Mouse (Mus musculus): ENCODE results near the gene Glb1l.

Glb1l gene

DNA sequence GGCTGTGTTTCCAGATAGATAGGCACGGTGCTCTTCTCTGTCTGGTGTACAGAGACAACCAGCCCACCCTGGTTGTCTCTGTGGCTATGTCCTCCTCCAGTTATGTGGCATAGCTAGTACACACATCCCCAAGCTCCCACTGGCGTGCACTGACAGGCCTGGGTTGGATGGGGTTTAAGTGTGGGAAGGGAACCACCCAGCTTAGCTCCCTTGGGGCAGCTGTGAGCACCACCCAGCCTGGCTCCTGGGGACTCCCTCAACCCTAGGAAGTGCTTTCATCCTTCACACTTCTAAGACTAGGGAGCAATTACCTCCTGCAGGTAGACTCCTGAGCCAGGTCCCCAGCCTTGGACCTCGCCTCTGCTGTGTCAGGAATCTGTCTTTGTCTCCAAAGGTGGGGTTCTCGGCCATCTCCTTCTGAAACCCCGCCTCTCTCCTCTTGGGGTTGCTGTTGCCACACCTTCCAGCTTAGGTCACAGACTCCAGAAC lies 21.1 kb upstream of the Glb1l start, which contains the start of gene A630095N17Rik:
TSS of gene A630095N17Rik (minus strand) at position 439 of the 489 bp plus-strand sequence.
- in situ Hi-C loops (cut with MboI) = no loop called here

DNA sequence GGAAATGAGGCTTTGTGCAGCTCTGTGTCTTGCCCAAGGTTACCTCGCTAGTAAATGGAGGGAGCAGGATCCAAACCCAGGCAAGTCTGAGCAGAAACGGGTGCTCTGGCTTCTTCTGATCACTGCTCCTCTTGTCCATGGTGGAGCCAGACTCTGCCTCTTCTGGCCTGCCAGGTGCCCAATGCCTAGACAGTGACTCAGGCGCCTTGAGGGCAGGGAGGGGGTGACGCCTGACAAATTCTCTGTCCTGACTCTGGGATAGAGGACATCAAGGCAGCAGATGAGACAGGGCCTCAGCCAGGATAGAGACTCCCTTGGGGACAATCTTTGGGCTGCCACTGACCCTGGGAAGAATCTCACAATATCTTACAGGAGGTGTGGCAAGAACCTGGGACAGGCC lies 20.6 kb upstream of the Glb1l start:
- in situ Hi-C loops (cut with MboI) = no loop called here

DNA sequence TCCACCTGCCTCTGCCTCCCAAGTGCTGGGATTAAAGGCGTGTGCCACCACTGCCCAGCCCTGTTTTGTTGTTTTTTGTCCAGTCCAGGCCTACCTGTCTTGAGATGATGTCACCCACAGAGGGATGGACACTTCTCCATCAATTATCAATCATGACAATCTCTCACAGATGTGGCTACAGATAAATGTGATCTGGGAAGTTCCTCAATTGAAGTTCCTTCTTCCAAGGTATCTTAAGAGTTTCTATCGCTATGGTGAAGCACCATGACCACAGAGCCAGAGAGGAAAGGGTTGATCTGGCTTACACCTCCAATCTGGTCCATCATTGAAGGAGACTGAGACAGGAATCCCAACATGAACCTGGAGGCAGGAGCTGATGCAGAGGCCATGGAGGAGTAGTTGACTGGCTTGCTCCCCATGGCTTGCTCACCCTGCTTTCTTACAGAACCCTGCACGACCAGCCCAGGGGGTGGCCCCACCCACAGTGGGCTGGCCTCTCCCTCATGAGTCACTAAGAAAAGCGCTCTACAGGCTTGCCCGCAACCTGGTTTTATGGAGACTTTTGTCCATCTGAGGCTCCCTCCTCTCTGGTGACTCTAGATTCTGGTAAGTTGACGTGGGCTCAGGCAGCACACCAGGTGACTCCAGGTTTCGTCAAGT lies 19.9 kb upstream of the Glb1l start:
- in situ Hi-C loops (cut with MboI) = no loop called here

DNA sequence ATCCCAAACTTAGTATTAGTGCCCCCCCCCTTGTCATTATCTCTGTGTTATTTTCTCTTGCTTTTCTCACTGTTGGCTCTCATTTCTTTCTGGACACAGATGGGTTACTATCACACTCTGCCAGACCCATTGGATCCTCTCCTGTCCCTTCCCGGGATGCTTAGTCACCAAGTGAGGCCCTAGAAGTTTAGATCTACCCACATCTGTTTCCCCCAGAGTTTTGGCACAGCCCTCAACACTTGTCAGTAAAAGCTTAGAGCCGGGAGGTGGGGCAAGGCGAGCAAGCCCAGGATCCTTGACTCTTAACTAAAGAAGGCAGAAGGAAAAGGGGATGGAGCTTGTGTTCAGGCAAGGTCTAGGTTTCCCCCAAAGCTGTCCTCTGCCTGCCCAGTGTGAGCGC lies 18.5 kb upstream of the Glb1l start:
- in situ Hi-C loops (cut with MboI) = no loop called here

DNA sequence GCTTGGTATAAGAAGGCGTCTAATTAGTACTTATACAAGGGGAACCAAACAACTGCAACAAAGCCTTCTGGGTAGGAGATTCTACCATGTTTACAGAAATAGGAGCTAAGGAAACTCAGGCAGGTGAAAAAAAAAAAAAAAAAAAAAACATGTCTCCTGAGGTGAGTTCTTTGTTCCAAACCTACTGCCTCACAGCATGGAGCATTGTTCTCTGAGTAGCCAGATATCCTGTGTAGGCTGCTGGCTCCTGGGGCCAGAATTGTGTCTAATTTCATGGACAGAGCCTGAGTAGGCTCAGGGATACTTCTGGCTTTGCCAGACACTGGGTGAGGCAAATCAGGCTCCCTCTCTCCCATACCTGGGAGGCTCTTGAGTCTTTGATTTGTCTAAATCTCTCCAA lies 17.0 kb upstream of the Glb1l start:
- in situ Hi-C loops (cut with MboI) = no loop called here

DNA sequence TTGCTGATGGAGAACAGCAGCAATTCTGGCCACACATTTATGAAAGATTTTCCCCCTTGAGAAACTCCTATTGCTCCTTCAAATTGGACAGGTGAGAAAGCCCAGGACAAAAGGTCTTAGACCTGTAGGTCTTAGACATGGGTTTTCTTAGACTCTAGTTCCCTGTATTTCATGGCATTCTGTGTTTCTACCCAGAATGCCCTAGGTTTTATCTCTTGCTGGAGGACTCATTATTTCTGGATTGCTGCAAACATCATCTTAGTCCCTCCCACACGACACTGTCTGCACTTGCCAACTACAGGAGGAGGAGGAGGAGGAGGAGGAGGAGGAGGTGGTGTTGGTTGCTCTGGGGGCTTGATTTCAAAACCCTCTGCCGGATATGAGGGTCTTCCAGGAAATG lies 15.5 kb upstream of the Glb1l start:
- in situ Hi-C loops (cut with MboI) = no loop called here

DNA sequence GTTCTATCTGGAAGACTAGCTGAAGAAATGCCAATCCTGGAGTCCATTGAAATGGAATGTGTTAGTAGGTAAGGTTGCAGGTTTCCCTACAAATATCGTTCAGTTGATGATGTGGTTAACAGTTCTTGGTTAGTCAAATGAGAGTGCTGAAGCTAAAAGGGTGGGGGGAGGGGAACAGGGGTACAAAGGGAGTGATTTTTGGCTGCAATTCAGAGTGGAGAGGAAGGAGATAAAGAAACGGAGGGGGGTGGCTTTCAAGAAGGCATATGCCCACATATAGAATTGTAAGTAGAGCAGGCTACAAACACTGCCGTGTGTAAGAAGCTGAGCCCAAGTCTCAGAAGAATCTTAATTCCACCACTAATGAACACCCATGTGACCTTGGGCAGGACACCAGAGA lies 14.9 kb upstream of the Glb1l start:
- in situ Hi-C loops (cut with MboI) = no loop called here

DNA sequence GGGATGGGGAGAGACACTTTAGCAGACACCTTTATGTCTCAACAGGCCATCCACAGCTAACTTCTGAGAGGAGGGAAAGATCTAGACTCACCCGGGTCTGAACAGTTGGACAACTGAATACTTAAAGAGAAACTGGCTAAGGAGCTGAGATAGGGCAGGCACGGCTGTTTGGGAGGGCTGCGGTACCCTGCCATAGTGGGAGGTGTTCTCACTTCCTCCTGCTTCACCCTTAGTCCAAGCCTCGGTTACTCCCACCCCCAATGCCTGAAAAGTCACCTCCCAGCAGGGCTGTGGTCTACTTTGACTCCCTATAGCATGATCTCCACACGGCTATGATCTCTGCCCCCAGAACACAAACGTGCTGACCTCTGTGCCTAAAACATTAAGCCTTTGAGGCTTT lies 12.9 kb upstream of the Glb1l start:
- in situ Hi-C loops (cut with MboI) = no loop called here

DNA sequence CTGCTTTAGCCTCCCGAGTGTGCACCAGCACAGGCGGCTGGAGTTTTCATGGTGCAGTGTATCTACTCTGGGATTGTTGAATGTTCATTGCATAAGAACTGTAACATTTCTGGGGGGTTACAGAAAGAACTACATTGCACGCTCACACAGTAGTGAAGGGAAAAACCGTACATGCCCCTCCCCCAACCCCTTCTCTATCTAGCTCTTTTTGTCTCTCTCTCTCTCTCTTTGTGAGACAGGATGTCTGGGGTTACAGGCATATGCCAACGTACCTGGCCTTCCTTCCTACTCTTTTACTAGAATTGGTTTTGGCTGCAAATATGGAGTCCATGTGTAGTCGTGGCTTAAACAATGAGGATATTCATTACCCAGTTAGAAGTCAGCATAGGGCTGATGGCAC lies 12.3 kb upstream of the Glb1l start:
- in situ Hi-C loops (cut with MboI) = no loop called here

DNA sequence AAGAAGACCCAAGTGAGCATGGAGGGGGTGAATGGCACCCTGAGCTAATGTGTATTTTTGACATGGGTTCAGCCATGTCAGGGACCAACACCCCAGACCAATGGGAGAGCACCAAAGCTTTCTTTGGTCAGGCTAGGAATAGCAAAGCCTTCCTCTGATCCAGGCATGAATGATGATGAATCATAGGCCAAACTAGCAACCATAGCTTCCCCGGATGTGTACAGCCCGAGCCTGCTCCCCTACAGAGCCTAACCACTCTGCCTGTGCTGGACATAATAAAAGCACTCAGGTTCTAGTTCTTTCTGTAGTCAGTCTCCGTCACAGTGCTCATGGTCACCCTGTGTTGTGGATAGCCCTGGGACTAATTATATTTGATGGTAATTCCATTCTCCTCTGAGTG lies 10.9 kb upstream of the Glb1l start:
- in situ Hi-C loops (cut with MboI) = no loop called here

DNA sequence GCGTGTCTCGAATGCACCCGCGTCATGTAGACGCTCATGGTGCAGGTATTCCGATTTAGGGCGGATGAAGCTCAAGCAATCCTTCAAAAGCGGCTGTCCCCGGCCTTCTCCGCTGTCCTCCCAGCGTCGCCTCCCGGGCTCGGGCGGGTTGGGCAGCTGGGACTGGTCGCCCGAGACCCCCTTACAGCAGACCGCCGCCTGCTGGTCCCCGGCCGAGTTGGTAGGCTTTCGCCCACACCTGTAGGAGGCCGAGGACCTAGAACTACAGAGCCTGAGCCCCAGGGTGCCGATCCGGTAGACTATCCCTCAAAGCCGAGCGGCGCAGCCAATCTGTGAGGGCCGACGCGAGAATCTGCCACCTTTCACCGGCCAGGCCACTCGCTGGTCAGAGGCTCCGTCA lies 8.9 kb upstream of the Glb1l start, which contains the start of gene Tuba4a:
TSS of gene Tuba4a (minus strand) at position 335 of the 400 bp plus-strand sequence.
- in situ Hi-C loops (cut with MboI) = no loop called here

DNA sequence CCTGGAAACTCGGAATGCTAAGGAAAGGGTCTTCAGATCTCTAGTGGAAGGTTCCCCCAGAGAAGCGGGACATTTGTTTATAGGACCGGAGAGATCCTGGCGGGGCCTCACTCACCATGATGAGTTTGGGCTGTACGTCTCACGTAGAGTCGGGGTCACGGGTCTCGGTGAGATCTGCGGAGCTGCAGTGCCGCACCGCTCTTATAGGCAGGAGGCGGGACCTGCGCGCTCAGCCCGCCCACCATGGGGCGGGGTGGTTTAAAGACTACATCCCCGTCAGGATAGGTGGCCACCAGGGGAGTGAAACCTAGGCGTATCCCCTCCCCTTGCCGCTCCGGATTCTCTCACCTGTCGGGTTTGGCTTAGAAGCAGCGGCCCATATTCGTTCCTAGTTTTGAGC lies 8.5 kb upstream of the Glb1l start:
- in situ Hi-C loops (cut with MboI) = no loop called here

DNA sequence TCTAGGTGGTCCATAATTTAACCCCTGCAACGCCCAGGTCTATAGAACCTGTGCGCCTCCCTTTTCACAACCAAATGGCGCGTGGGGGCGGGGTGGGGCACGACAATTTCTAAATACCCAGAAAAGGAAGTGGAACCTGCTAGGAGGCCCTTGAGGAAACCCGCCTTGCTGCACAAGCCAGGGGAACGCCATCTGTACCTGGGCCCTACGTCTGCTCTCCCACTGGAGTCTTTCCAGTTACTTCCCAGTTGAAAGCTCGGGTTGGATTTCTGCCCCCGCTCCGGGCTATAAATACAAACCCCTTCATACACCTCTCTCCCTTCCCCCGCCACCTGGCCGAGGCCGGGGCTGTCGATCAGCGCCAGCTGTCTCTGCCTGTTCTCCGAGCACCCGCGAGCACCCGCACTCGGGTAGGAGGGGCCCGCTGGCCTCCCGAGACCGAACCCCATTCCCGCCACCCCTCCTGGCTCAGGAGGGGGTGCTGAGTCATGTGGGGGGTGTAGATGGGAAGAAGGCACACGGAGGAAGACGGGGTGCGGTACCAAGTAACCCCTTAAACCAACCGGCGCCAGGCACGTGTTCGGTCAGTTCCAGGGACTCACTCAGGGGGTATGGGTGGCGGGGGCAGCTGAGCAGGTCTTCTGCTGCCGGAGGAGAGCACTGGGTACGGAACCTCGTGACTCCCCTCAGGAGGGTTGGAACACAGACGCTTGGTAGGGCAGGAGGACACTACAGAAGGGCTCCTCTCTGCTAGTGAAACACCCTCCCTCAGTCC lies 7.8 kb upstream of the Glb1l start:
- in situ Hi-C loops (cut with MboI) = no loop called here

DNA sequence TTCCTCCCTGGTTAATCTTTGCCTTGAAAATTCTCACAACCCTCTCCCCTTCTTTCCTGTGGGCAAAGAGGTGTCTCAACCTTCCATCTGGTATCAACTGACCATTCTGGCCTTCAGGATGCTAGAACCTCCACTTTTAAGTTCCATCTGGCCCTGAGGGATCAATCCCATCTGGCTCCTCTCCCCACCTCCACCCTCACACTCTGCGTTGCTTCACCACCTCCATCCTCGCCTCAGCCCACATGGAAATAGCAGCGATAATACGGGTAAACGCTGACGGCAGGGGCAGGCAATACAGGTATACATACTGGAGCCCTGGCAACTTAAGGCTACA lies 7.2 kb upstream of the Glb1l start:
- in situ Hi-C loops (cut with MboI) = no loop called here

DNA sequence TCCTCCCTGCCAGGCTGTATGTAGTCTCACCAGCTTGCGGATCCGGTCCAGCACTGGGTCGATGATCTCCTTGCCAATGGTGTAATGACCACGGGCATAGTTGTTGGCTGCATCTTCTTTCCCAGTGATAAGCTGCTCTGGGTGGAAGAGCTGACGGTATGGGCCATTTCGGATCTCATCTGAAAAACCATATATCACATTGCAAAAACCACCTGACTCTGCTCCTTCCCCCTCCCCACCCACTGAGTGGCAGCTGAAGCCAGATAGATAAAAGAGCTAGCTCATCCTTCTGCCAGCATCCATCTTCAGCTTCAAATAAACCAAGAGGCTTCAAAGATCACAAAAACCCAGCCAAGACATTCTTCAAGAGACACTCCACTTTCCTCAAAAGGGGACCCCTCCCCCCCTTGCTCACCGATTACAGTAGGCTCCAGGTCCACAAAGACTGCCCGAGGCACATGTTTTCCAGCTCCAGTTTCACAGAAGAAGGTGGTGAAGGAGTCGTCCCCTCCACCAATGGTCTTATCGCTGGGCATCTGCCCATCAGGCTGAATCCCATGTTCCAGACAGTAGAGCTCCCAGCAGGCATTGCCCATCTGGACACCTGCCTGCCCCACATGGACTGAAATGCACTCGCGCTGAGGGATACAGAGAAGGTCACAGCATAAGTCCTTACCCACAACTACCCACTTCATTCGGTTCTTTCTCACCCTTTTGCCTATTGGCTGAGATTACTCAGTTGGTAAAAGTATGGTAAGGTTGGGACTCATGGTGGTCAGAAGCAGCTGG lies 6.4 kb upstream of the Glb1l start:
- in situ Hi-C loops (cut with MboI) = no loop called here

DNA sequence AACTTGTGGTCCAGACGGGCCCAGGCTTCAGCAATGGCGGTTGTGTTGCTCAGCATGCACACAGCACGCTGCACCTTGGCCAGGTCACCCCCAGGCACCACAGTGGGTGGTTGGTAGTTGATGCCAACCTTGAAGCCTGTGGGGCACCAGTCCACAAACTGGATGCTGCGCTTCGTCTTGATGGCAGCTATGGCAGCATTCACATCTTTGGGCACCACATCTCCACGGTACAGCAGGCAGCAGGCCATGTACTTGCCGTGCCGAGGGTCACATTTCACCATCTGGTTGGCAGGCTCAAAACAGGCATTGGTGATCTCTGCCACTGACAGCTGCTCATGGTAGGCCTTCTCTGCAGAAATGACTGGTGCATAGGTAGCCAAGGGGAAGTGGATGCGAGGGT lies 5.2 kb upstream of the Glb1l start:
- in situ Hi-C loops (cut with MboI) = no loop called here

DNA sequence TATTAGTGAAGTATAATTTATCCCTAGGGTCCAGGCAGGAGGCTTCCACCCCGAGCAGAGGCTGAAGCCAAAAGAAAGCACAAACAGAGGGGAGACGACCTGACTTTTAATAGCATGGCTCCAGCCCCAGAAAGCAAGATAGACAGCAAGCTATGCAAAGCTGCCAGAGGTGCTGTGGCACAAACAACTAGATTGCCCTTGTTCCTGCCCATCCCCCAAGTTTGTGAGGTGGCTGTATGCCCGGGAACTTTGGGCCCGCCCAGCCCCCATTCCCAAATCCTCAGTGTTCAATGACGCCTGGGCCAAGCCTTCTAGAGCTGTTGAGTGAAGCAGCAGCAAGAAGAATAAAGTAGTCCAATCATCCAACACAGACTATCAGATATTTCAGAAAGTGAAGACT lies 4.3 kb upstream of the Glb1l start:
- in situ Hi-C loops (cut with MboI) = no loop called here

DNA sequence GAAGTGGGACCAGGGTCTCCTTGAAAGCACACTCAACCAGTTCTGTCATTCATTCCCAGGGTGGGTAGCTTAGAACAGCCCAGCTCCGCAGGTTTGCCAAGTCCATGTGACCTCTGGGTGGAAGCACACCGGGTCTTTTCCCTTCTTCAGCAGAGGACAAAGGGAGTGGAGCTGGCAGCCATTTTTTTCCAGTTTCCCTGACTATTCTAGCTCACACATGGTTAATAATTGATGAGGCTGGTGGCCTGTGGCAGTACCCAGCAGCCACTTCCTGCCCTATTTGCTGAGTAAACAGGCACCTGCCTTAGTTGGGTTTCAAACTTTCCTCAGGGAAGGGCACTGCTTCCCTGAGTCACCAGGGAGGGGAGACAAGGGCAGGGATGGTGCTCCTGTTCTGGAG lies 3.8 kb upstream of the Glb1l start:
- in situ Hi-C loops (cut with MboI) = no loop called here

DNA sequence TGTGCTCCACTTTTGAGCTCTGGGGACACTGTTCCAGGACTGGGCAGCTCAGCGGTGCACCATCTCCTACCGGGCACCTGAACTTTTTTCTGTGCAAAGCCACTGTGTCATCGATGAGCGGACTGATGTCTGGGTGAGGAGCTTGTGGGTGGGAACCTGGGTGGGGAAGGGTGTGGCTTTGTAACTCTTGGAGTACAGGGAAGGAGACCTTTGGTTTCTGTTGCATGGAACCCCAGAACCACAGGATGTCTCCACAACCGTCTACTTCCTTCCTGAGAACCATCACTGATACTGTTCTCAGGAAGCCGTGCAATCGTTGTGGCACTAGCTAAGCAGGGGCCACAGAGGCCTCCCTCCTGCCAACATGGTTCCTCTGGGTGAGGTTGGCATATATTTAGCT lies 2.5 kb upstream of the Glb1l start:
- in situ Hi-C loops (cut with MboI) = no loop called here

DNA sequence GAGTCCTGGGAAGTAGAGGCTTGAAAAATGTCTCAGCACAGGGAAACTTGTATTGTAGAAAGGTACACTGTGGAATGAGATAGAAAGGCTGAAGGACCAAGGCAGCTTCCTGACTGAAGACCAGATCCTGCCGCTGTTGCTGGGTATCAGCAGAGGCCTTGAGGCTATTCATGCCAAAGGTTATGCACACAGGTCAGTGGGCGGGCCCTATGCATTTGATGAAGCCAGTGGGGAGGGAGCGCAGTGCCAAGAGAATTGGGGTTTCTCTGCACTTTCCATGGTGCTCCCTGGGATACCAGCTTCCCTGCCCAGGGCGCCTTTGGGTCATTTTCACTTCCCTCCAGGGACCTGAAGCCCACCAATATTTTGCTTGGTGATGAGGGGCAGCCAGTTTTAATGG lies 1.9 kb upstream of the Glb1l start:
- in situ Hi-C loops (cut with MboI) = no loop called here

DNA sequence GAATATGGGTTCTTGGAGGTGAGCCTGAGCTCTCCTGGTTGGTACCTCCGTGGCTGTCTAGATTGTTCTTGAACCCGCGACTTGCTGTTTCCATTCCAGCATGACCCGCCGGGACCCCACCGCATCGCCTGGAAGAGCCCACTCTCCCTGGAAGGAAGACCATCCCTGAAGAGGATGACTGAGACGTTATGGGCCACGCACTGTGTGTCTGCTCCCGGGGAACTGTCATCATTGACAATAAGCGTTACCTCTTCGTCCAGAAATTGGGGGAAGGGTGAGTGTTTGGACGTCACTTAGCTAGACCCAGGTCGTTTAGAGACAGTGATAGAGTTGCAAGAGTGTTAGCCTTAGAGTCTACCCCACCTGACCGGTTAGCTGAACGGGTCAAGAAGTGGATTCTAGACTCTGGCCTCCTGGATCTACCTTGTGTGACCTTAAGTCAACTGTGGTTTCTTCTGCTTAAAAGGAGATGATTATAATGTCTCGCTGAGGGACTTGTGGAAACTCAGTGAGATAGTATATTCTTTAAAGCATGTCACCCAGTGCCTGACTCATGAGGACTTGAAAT lies 612 bp upstream of the Glb1l start:
- in situ Hi-C loops (cut with MboI) = no loop called here

DNA sequence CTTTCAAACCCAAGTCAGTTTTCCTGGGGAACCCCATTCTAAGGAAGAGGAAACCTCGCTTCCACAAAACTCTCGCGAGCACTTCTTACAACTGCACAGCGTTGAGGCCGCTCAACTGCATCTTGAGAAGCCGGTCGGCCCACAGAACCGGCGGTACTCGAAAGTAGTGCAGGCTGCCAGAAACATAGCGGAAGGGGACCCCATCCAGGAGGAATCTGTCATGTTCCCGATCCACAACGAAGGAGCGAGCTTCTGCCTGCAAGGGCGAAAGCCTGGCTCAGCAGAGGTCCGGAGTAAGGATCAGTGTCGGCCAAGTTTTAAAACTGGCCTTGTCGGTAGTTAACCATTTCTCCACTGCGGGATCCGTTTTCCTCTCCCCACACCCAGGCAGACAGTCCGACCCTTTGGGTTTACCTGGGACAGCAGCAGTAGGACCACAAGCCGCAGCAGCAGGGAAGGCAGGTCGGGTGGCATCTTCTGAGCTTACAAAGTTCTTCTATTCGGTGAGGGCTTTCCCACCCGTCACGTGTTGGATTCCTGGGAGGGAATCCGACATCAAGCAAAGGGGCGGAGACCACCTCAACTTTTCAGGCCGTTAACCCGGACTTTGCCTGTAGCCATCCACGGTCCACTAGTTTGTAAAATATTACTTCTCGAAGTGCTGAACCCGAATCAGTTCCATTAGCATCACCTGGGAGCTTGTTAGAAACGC lies 1.5 kb downstream of the Glb1l start:
- in situ Hi-C loops (cut with MboI) = no loop called here
